Mouse (Mus musculus): ENCODE results near the gene Fnbp4. TPM values are rescaled to one million over a fixed set of nuclear protein-coding genes. Genes with fewer than 3 reads are reported as not detected.
"Not testable (repeated sequence)": the region's sequence is repeated elsewhere in the genome, so short reads cannot be mapped to it uniquely, and the experiment has no call there.

The Fnbp4 gene
- polyA plus RNA-seq, 1 experiment from 2014 or later, result 150 TPM

- no peaks in the 10 kb centered on the region for H3K27me3 ChIP-seq
- no peak overlapping the region for H3K27ac ChIP-seq
- H3K4me2 ChIP-seq (replicated peaks), result no peak overlapping the region
- 88% methylated on average over 6 of the region's 6 CpGs for WGBS
- H3K9me3 ChIP-seq (replicated peaks), result no peaks in the 10 kb centered on the region
- no peaks in the 10 kb centered on the region for H3K36me3 ChIP-seq
- H3K9ac ChIP-seq, result no peak overlapping the region
- no peaks in the 10 kb centered on the region for H3K4me1 ChIP-seq
- no peak overlapping the region for H3K4me3 ChIP-seq
- ATAC-seq (ENCODE audit: low FRiP score), result no peak
These were observed 63.3 kb downstream of the Fnbp4 start for GRCm38 (mm10) chr2:90808241-90809126.

DNA sequence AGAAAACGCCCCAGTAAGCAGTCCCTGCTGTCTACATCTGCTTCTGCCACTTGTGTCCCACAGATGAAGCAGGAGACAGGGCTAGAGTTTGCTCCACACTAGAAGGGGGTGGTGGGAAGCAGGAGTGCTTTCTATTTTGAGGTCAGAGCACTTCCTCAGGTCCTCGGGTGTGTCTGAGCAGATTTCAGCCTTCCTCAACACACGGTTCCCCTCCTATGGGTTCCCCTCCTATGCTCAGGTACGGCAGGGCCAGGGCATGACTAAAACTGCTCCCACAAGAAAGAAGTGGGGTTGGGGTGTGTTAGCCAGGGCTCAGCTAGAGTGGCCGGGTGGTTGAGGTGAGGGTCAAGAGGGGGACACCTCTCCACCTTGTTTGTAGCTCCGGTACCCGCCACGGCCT is 65.6 kb downstream of the Fnbp4 start:
- WGBS, result 89% methylated on average over 8 of the region's 8 CpGs
- no peak for ATAC-seq (ENCODE audit: low FRiP score)
- H3K36me3 ChIP-seq, result no peaks in the 10 kb centered on the region

DNA sequence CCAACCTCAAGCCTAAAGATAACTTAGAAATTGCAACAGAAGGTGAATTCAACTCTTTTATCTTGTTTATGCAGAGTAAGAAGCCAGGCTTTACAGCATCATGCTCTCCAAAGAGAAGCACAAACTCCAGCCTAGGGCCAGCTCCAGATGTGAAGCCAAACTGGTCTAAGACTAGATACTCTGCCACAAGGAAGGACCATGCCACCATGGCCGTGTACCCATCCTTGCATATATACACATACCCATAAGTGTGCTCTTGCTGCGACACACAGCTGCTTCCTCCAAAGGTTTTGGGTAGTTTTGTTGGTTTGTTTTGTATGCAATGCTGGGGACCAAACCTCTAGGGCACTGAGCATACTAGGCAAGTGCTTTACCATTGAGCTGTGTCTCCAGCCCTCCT is 70.1 kb downstream of the Fnbp4 start:
- no peaks in the 10 kb centered on the region for H3K9me3 ChIP-seq (replicated peaks)
- H3K4me3 ChIP-seq, result no peak overlapping the region
- H3K27me3 ChIP-seq, result no peaks in the 10 kb centered on the region
- H3K27ac ChIP-seq, result no peak overlapping the region
- no peak for ATAC-seq (ENCODE audit: low FRiP score)
- H3K4me2 ChIP-seq (replicated peaks), result no peak overlapping the region
- WGBS, result 85% methylated on average over 2 of the region's 2 CpGs
- no peaks in the 10 kb centered on the region for H3K4me1 ChIP-seq
- no peak overlapping the region for H3K9ac ChIP-seq
- H3K36me3 ChIP-seq, result no peaks in the 10 kb centered on the region

More for the DNA sequence above, 65.6 kb downstream of the Fnbp4 start:
- H3K4me2 ChIP-seq (replicated peaks), result no peak overlapping the region
- no peak overlapping the region for H3K27ac ChIP-seq
- no peak overlapping the region for H3K4me3 ChIP-seq
- H3K4me1 ChIP-seq, result no peaks in the 10 kb centered on the region
- H3K27me3 ChIP-seq, result no peaks in the 10 kb centered on the region
- H3K9ac ChIP-seq, result no peak overlapping the region
- no peaks in the 10 kb centered on the region for H3K9me3 ChIP-seq (replicated peaks)

GRCm38 (mm10) chr2:90816144-90816543 is 71.0 kb downstream of the Fnbp4 start:
- Histone ChIP-seq H3K4me1 (no peaks in the 10 kb centered on the region), H3K4me3 (no peak overlapping the region), H3K27ac (no peak overlapping the region), H3K36me3 (no peaks in the 10 kb centered on the region), H3K4me2 (replicated peaks) (no peak overlapping the region), H3K9me3 (replicated peaks) (no peaks in the 10 kb centered on the region), H3K27me3 (no peaks in the 10 kb centered on the region), H3K9ac (no peak overlapping the region)
- no peak for ATAC-seq (ENCODE audit: low FRiP score)
- 90% methylated on average over 4 of the region's 4 CpGs for WGBS

DNA sequence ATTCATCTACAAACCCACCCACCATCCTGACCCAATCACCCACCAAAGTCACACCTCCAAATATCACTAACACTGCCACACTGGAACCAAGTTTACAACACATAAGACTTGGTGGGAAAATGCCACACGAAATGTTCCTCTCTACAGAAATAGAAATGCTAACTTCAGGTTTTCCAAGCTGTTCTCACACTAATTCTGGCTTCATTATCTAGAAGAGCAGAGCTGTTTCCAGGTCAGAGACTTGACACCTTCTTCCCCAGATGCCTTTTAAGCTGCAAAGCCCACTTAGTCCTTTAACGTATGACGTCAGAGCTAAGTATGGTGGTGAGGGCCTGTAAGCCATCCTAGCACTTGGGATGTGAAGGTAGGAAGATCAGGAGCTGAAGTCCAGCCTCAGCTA is 73.5 kb downstream of the Fnbp4 start:
- WGBS, result 96% methylated on average over 3 of the region's 3 CpGs
- Histone ChIP-seq H3K36me3 (no peaks in the 10 kb centered on the region), H3K9me3 (replicated peaks) (no peaks in the 10 kb centered on the region), H3K4me1 (no peaks in the 10 kb centered on the region), H3K9ac (no peak overlapping the region), H3K4me2 (replicated peaks) (no peak overlapping the region), H3K27me3 (no peaks in the 10 kb centered on the region), H3K4me3 (no peak overlapping the region), H3K27ac (no peak overlapping the region)
- ATAC-seq (ENCODE audit: low FRiP score), result no peak

DNA sequence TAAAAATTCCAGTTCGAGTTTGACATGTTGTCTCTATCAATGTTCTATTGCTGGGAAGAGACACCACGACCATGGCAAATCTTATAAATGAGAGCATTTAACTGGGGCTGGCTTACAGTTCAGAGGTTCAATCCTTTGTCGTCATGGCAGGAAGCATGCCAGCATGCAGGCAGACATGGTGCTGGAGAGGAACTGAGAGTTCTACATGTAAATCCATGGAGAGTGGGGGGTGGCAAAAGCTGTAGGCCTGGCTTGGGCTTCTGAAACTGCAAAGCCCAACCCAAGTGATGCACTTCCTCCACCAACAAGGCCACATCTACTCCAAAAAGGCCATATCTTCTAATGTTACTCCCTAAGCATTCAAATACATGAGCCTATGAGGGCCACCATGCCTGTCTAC is 75.7 kb downstream of the Fnbp4 start:
- Histone ChIP-seq H3K4me2 (replicated peaks) (no peak overlapping the region), H3K9me3 (replicated peaks) (no peaks in the 10 kb centered on the region), H3K4me1 (no peaks in the 10 kb centered on the region), H3K27ac (no peak overlapping the region), H3K9ac (no peak overlapping the region), H3K27me3 (no peaks in the 10 kb centered on the region), H3K4me3 (no peak overlapping the region), H3K36me3 (no peaks in the 10 kb centered on the region)
- 86% methylated on average over 3 of the region's 3 CpGs for WGBS
- no peak for ATAC-seq (ENCODE audit: low FRiP score)

DNA sequence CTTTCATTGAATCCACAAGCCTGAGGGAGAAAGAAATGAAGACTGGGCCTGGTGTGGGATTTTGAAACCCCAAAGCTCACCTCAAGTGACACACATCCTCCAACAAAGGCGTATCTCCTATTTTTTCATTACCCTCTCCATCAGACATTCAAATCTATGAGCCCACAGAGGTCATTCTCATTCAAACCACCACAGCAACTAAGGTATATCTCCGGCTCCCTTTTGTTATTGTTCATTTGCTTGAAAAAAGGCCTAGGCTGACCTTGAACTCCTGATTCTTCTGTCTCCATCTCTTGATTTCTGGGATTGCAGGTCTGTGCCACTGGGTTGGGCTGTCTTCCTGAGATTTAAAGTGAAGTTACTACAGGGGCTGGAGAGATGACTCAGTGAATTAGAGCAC is 77.8 kb downstream of the Fnbp4 start:
- H3K4me1 ChIP-seq, result no peaks in the 10 kb centered on the region
- ATAC-seq (ENCODE audit: low FRiP score), result no peak
- H3K4me3 ChIP-seq, result no peak overlapping the region
- no peak overlapping the region for H3K9ac ChIP-seq
- no peak overlapping the region for H3K27ac ChIP-seq
- no peaks in the 10 kb centered on the region for H3K9me3 ChIP-seq (replicated peaks)
- no peaks in the 10 kb centered on the region for H3K36me3 ChIP-seq
- no peak overlapping the region for H3K4me2 ChIP-seq (replicated peaks)
- WGBS, result 86% methylated on average over 2 of the region's 2 CpGs
- no peaks in the 10 kb centered on the region for H3K27me3 ChIP-seq

DNA sequence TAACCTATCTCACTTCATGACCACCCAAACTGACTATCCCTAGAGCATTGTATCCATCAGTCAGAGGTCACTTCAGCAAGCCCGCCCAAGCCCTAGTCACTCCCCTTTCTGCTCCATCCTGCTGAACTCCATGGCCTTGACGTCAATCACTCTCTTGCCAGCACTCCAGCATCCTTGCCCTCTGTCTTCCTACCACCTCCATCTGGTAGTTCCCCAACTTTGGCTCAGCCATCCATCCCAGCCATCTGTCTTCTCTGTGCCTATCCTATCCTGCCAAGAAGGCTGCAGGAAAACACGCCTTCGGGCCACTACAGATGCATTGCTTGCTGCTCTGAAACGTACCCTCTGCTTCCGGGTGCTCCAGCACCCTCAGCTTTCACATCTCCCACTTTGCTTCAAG is 78.6 kb downstream of the Fnbp4 start:
- H3K4me2 ChIP-seq (replicated peaks), result no peak overlapping the region
- no peaks in the 10 kb centered on the region for H3K36me3 ChIP-seq
- ATAC-seq (ENCODE audit: low FRiP score), result no peak
- no peak overlapping the region for H3K4me3 ChIP-seq
- WGBS, result 86% methylated on average over 6 of the region's 6 CpGs
- no peaks in the 10 kb centered on the region for H3K4me1 ChIP-seq
- H3K27ac ChIP-seq, result no peak overlapping the region
- H3K9ac ChIP-seq, result no peak overlapping the region
- H3K9me3 ChIP-seq (replicated peaks), result no peaks in the 10 kb centered on the region
- no peaks in the 10 kb centered on the region for H3K27me3 ChIP-seq

- not testable (repeated sequence) for H3K4me1 ChIP-seq; H3K4me2 ChIP-seq (replicated peaks); H3K4me3 ChIP-seq; ATAC-seq (ENCODE audit: low FRiP score); H3K36me3 ChIP-seq; H3K27me3 ChIP-seq; H3K27ac ChIP-seq; H3K9ac ChIP-seq; H3K9me3 ChIP-seq (replicated peaks)
- WGBS, result 89% methylated on average over 10 of the region's 10 CpGs
These were observed 79.4 kb downstream of the Fnbp4 start for GRCm38 (mm10) chr2:90824528-90824927.

- H3K9me3 ChIP-seq (replicated peaks), result no peaks in the 10 kb centered on the region
- no peak overlapping the region for H3K4me3 ChIP-seq
- ATAC-seq (ENCODE audit: low FRiP score), result no peak
- H3K27me3 ChIP-seq, result no peaks in the 10 kb centered on the region
- no peak overlapping the region for H3K27ac ChIP-seq
- H3K4me2 ChIP-seq (replicated peaks), result no peak overlapping the region
- no peaks in the 10 kb centered on the region for H3K4me1 ChIP-seq
- no peaks in the 10 kb centered on the region for H3K36me3 ChIP-seq
- 82% methylated on average over 11 of the region's 11 CpGs for WGBS
- H3K9ac ChIP-seq, result no peak overlapping the region
These were observed 80.5 kb downstream of the Fnbp4 start for GRCm38 (mm10) chr2:90825515-90826172.

DNA sequence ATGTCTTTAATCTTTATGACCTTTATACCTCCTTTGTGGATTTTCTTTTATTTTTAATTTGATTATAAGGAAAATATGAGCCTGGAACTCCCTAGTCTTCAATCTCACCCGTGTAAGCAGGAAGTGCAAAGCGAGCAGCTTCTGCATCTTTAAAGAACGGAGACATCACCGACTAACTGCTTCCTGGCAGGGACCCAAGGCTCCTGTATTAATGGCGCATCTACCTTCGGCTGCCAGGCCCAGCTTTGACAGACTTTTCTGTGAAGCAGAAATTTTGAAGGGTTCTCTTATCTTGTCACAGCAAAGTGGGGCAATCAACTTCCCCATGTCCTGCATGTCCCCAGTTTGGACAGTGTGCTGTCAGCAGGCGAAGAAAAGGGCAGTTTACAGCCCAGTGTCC is 83.6 kb downstream of the Fnbp4 start:
- Histone ChIP-seq H3K4me2 (replicated peaks) (no peak overlapping the region), H3K9me3 (replicated peaks) (no peaks in the 10 kb centered on the region), H3K9ac (no peak overlapping the region), H3K4me3 (no peak overlapping the region), H3K36me3 (no peaks in the 10 kb centered on the region), H3K4me1 (no peaks in the 10 kb centered on the region), H3K27ac (no peak overlapping the region), H3K27me3 (no peaks in the 10 kb centered on the region)
- ATAC-seq (ENCODE audit: low FRiP score), result no peak
- WGBS, result 81% methylated on average over 7 of the region's 7 CpGs
